Mouse (Mus musculus): ENCODE measurements around the gene Myo16.

The Myo16 gene

DNA sequence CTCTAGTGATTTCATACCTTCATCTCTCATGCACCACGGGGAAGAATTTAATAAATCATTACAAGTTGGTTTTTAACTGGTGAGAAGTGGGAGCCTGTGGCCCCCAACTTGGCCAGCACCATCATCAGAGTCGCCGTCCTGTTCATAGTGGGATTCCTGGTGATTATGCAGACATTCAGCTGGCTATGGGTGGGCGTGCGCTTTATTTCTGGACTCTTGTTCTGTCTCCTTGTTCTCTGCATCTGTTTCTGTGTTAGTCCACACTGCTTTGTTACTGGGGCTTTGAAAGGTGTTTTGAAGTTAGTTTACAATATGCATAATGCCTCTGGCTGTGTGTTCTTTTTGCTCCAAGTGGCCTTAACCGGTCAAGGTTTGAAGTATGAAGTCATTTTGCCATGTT is 439.2 kb downstream of the Myo16 start:
- ATAC-seq (ENCODE audit: insufficient number of reproducible peaks, low FRiP score, low TSS enrichment), result no peak

DNA sequence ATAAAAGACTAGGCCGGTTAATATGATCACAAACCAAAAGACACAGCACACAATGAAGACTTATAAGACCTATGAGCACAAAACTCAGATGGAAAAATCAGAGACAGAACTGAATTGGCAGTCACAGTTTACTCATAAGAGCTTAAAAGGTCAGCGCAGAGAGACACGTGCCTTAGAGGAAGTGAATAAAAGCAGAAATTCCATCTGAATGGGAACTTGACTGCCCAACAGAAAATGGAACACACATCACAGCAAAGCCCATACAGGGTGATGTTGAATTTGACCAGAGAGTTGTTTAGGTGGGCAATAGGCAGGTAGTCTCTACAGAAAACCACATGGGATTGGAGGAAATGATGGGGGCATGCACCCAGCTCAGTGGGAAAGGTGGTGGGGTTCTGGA is 442.6 kb downstream of the Myo16 start:
- ATAC-seq (ENCODE audit: insufficient number of reproducible peaks, low FRiP score, low TSS enrichment), result no peak

DNA sequence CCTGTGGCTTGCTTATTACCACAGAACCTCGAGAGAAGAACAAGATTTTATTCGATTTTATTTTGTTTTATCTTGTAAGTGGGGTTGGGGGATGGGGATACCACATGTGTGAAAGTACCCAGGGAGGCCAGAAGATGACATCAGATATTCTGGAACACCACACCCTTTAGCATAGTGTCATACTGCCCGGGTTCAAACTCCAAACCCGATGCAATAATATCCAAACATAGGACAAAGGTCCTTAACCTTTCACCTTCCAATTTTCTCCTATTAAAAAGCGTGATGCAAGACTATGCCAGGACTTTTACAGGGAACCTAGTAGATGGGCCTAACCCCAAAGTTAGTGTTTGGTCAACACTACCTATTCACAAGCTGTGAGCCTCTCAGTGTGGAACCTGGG is 443.9 kb downstream of the Myo16 start:
- ATAC-seq (ENCODE audit: insufficient number of reproducible peaks, low FRiP score, low TSS enrichment), result no peak

DNA sequence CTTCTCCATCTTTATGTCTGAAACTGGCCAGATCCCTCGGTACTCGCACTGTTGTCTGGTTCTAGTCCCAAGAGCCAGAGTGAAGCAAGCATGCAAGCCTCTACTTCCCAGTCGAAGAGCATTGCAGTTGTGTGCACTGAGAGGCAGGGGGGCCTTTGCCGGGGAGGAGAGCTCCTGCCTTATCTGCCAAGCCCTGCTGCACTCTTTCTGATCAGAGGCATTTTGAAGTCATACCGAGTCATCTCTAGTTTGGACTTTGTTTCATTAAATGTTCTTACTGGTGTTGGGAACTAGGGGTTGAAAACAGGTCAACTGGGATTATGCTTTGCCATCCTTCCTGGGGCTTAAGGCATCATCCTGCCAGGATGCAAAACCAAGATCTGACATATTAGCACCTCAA is 445.2 kb downstream of the Myo16 start:
- ATAC-seq (ENCODE audit: insufficient number of reproducible peaks, low FRiP score, low TSS enrichment), result no peak

DNA sequence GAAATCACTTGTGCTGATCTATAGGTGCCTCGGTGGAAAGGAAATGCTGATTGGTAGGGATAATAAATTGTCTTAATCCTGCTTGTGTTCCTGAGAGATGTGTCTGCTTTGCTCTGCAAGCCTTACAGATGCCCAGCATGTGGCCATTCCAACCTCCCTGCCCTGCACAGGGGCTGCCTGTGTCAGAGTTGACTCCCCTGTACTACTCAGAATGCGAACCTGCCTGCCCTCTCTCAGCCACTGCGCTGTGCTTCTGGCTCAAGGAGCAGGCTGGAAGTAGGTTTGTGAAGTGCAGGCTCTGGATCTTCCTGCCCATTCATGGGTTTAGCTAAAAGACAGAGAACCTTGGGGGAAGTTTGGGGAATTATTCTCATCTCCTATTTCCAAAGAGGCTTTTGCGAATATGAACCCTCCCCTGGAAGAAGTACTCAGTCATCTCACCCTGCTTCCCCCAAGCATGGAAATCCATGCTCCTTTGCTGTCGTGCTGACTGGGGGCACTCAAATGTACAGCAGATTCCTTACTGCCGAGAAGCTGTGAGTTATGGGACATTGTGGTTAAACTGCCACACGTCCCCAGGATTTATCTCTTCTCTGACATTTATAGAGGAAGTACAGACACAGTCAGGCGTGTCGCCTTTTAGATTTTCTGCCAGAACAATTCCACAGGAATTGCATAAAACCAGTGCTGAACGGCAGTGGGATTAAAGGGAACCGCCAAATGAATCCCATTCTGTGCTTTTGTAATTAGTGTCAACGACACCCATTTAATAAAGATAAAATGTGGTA is 452.5 kb downstream of the Myo16 start:
- ATAC-seq (ENCODE audit: insufficient number of reproducible peaks, low FRiP score, low TSS enrichment), result no peak

DNA sequence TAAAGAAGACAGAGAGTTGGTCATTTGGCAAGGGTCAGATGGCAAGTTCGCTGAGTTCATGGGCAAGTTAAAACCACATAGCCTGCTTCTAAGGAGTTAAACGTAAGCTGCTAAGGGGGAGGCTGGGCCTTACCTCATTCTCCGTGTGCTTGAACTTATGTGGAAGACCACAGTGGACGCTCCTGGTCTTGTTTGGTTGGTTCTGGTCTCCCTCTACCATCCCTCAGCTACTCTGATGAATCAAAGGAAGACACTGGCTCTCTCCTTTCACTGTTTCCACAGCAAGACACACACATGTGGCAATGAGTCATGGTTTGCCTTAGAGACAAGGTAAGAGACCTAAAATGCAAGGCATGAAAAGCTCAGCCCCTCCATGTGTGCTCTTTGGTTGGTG is 453.1 kb downstream of the Myo16 start:
- no peak for ATAC-seq (ENCODE audit: insufficient number of reproducible peaks, low FRiP score, low TSS enrichment)

DNA sequence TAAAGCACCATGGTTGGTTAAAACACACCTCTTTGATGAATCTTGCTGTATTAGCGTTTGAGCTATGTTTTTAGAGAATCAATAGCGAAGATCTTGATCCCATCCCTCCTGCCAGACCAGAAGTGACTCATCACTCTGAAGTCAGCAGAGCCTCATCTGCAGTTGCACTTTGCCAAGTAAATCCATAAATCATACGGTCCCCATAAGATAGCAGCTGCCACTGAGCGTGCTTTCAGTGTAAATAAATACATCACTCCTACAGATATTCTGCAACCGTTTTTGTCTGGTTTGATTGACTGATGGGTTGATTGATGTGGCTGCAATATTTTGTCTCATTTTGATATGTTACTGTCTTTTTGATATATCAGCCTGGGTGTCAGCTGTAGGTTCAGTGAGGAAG is 457.9 kb downstream of the Myo16 start:
- no peak for ATAC-seq (ENCODE audit: insufficient number of reproducible peaks, low FRiP score, low TSS enrichment)

DNA sequence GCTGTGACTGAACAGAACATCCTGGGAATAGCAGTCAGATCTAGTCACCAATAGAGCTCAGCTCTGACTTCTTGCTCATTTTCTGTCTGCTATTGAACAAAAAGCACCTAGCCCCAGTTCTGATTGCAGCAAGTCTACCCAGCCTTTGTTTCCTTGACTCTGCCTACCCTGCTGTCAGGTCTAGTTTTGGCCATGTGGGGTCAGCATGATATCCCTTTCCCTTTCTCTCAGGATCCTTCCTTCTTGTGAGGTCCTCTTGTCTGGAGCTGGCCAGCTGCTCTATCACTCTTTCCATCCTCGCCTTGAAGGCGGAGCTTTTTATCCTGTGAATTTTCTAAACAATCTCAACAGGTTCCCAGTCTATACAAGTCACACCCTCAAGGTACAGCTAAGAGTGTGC is 459.7 kb downstream of the Myo16 start:
- ATAC-seq (ENCODE audit: insufficient number of reproducible peaks, low FRiP score, low TSS enrichment), result 0 out of 2 replicates have a peak, but pooled peaks have one; percentile 20

DNA sequence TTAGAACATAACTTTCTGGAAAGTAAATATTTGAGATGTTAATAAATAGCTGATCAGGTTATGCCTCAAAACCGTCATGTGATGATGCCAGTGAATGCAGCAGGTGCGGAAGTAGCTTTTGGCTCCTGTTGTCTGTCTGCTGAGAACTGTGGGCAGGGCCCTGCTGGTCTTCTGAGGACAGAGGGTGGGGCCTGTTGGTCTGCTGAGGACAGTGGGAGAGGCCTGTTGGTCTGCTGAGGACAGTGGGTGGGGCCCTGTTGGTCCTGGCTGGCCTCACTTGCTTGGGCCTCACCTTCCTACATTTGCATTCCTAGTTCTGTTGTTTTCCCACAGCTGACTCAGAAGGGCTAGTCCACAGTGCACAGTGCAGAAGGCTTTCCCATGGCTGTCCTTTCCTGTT is 466.0 kb downstream of the Myo16 start:
- ATAC-seq (ENCODE audit: insufficient number of reproducible peaks, low FRiP score, low TSS enrichment), result no peak

DNA sequence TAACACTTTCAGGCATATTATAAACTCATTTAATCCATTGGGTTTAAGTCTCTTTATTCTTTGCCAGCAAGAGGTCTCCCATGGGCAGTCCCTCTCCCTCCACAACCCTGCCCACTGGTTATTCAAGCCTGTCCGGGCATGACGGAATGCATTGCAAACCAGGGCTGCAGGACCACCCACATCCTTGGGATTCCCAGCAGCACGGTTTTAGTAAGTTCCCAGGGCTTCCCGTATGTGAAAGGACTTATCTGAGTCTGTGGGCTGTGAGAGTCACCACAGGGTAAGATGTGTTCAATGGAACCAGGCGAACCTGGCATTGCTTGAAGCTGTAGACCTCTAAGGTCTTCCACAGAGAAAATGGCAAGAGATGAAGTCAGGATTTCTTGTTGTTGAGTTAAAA is 471.6 kb downstream of the Myo16 start:
- no peak for ATAC-seq (ENCODE audit: insufficient number of reproducible peaks, low FRiP score, low TSS enrichment)

DNA sequence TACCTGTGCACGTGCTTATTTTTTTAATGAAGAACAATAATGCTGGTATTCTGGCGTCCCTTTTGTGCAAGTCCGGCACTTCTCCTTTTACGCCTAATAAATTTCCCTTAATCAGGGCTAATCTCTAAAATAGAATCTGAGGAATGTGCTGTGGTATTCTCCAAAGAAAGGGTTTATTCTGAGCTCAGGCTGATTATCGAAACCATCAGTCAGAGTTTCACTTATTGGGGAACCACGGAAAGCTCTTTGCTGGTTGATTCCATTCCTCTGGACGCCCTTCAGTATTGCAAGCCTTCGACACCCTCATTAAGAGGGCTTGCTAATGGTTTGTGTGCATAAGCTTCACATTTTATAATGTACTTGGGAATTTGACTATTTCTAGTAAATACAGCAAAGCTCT is 475.0 kb downstream of the Myo16 start:
- no peak for ATAC-seq (ENCODE audit: insufficient number of reproducible peaks, low FRiP score, low TSS enrichment)

DNA sequence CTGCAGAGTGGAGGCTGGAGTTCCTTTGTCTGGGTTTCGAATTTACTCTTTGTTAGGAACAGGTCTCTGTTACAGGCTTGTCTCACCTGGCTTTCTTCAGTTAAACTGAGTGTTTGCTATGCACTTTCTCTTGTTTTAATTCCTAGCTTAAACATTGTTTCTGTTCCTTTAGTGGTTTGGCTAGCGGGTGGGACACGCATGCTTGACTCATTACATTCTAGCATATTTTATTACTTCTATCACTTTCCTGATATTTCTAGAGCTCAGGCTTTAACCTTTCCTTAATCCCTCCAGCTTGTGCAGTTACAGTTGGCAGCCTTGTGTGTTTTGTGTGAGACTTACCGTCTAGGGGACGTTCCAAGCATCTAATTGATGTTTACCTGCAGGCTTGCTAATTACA is 476.2 kb downstream of the Myo16 start:
- no peak for ATAC-seq (ENCODE audit: insufficient number of reproducible peaks, low FRiP score, low TSS enrichment)

DNA sequence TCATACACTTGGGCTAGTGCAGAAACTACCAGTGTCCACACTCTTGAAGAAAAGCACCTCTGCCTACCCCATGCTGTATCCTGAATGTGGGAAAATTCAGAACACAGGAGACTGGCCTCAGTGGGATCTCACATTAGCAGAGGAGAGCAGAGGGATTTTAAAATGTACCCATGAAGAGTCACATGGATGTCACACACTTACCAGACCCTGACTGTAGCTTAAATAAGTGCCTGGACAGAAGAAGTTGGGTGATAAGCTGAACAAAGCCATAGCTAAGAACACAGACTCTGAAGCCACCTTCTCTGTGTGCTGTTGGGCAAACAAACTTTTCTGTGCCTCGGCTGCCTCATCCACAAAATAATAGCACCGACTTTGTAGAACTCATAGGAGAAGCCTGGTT is 477.3 kb downstream of the Myo16 start:
- ATAC-seq (ENCODE audit: insufficient number of reproducible peaks, low FRiP score, low TSS enrichment), result no peak

DNA sequence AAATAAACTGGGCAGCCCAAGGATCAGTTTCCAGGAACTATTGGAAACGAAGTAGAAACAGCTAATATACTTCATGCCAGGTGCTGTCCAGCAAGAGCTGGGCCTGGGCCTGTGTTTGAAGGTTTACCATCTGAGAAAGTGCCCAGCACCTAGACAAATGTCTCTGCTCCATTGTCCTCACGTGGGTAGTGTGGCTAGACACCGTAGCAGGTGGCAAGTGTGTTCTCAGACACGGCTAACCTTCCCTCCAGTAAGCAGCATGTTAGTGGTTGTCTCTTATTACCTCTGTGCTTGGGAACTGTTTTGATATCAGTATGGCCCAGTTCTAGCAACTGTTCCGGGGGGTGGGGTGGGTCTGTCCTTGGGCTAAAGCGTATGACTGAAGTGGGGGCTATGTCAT is 478.9 kb downstream of the Myo16 start:
- no peak for ATAC-seq (ENCODE audit: insufficient number of reproducible peaks, low FRiP score, low TSS enrichment)

DNA sequence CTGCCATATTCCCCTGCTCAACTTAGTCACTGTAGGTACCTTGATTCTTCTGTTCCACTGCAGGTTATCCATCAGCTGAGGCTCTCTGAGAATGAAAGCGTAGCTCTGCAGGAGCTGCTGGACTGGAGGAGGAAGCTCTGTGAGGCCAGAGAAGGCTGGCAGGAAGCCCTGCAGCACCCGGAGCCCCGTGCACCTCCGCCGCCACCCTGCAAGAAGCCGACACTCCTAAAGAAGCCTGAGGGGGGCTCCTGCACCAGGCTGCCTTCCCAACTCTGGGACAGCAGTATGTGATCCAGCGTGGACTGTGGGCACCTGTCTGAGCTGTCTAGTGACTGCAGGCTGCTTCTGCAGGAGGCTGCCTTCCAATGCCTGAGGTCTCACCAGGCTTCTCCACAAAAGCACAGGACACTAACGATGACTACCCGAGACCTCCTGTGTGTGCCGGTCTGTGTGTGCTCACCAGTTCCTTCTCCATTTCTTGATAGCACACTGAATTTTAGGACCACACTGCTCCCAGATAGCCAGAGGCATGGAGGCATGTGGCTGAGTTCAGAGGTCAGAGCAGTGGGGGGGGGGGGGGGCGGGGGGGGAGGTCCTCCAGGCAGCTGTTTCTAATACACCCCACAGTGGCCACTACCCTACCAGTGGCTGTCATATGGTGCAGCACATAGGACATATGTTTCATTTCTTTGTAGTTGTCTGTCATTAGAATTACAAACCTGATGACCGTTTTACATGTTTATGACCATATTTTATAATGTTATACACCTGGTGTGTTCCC is 479.8 kb downstream of the Myo16 start:
- no peak for ATAC-seq (ENCODE audit: insufficient number of reproducible peaks, low FRiP score, low TSS enrichment)

DNA sequence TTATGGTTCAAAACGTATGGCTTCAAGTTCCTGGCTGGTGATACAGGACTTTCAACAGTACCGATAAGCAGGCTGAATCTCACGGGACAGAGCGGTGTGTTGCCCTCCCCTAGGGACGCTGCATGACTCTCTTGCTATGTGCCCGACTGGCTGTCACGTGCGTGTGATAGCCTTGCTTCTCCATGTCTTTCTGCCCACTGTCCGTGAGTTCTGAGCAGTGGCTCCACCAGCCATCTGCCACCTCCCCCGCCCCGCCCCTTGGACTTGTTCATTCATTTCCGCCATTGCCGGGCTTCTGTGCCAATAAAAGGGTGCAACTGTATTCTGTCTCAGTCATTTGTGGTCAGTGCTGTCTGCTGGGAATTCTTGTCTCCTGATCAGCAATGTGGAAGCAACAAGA is 480.7 kb downstream of the Myo16 start:
- peak; percentile 32; the same call in 1 of the 2 replicates for ATAC-seq (ENCODE audit: insufficient number of reproducible peaks, low FRiP score, low TSS enrichment)

DNA sequence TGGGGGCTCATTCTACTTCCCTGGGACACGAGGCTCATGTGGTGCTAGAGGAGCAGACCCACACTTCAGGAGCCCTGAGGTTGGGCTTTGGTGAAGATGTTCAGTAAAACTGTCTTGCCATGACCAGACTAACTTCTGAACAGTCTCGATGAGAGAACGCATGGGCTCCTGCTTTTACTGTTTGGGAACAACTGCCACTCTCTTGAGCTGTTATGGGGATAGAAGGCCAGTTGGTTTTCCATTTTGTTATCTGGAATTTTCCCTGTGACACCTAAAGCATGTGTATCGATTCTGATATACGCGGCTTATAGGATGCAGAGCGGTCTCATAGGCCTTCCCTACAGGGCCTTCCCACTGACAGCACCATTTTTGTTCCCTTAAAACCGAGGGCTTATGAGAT is 485.2 kb downstream of the Myo16 start:
- no peak for ATAC-seq (ENCODE audit: insufficient number of reproducible peaks, low FRiP score, low TSS enrichment)

DNA sequence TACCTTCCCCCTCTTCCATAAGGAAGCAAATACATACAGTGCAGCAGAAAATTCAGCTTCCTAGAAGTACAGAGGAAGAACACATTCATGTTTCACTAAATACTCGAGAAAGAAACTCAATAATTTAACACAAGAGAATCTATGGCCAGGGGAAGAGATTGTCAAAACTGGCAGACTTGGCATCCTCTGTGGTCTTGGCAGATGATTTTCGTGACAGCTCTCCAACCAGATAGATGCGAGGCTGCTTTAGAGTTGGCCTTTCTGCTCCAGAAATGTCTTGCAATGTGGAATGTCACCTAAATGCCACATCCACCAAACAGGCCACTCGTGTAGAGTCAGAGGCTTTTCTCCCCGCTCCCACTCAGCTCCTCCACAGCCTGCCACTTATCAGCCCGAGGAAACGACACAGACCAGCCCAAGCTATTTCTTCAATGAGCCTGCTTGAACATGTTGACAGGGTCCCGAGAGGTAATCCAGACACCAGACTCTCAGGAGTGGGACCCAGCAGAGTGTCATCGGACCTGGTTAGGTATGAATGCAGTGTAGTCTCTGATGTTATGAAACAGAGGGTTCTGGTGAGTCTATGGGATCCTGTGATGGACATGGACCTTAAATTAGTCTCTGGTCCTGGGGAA is 486.6 kb downstream of the Myo16 start:
- no peak for ATAC-seq (ENCODE audit: insufficient number of reproducible peaks, low FRiP score, low TSS enrichment)

DNA sequence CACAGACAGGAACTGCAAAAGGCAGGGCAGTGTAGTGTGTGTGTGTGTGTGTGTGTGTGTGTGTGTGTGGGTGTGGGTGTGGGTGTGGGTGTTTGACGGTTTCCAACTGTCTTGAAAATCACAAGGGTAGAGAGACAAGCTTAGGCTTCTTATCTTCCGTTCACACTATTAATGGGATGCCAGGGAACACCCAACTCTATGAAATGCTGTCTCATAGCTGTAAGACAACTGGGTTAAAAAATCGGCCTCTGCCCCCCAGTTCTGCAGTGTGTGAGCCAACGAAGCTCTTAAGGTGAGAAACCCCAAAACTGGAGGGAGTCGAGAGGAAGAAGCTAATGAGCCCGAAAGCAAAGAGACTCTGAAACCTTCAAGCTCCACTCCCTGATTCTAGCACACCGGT is 487.1 kb downstream of the Myo16 start:
- no peak for ATAC-seq (ENCODE audit: insufficient number of reproducible peaks, low FRiP score, low TSS enrichment)

DNA sequence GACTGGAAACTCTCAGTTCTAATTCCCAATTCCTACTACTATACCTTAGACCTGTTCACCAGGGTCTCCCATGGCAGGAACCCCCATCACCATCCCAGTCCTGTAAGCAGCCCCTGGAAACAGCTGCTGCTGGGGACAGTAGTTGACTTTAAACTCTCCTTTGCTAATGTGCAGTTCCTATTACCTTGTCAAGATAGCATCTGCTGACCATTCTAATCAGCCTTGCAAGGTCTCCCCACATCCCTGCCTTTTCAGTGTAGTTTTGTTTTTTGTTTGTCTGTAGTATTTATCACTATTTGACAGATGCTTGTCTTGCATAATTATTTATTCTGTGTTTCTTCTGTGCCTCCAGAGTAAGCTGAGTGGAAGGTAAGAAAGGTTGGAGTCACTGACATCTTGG is 487.6 kb downstream of the Myo16 start:
- no peak for ATAC-seq (ENCODE audit: insufficient number of reproducible peaks, low FRiP score, low TSS enrichment)

DNA sequence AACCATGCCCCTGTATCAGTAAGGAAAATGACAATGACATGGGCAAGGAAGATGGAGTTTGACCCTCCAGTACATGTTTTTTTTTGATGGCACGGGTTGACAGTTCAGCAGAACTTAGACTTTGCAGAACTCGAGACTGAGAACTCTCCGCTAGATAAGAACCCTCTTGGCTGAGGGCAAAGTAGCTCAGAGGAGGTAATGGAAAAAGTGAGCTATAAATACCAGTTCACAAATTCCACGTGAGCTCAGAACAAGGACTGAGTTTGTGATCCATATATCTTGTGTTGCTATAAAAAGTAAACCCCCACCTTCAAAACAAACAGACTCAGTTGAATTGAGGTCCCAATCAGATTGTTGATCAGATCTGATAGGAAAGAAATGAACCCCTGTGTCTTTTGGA is 489.5 kb downstream of the Myo16 start:
- ATAC-seq (ENCODE audit: insufficient number of reproducible peaks, low FRiP score, low TSS enrichment), result no peak

All from cerebellum, adult (tissue).